Mouse (Mus musculus): ENCODE results near the gene Ugt1a10.

The Ugt1a10 gene

DNA sequence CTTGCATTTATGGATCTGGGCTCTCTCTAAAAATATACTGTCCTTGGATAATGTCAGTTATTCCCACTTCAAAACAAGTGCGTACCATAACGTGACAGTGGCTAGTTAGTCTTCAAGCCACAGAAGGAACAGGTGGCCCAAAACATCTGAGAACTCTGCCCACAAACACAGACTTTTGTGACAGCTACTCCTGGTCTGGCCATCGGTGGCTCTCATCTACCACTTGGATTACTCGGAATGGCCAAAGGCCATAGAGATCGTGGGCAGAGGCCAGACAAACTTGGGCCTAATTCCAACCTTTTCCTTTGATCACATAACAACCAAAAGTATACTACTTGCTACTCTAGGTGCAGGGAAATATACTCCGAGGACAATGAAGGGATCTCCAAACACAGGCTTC lies 212.9 kb downstream of the Ugt1a10 start:
- DNase-seq (ENCODE audit: extremely low read depth, low read depth, low spot score) = no peak

All from fat pad, adult 2 months (tissue).